Mouse (Mus musculus) stomach, embryonic 14.5 days (tissue): ENCODE measurements around the gene Tgm1. TPM values are rescaled to one million over a fixed set of nuclear protein-coding genes. Genes with fewer than 3 reads are reported as not detected.

ENCODE experiments used
- ATAC-seq: fragments of 200-750 bp; cut with Nextera tagmentation; 2 replicates; pipeline ENCODE4 v1.8.0; 2017; ENCODE audit warnings: low read depth, moderate TSS enrichment; ENCODE audit not compliant: insufficient number of reproducible peaks, insufficient read depth, low FRiP score
- H3K27ac ChIP-seq: fragments of 300-500 bp; sonication (generic); 2 replicates; pipeline ENCODE4 v1.5.1; 2014; ENCODE audit warnings: mild to moderate bottlenecking, low read length, moderate library complexity, mixed read lengths
- H3K27me3 ChIP-seq: fragments of 300-500 bp; sonication (generic); 2 replicates; pipeline ENCODE4 v1.6.1; 2014; ENCODE audit warnings: low read length, control low read depth, mixed read lengths; ENCODE audit not compliant: control insufficient read depth, insufficient read depth
- H3K36me3 ChIP-seq: fragments of 300-500 bp; sonication (generic); 2 replicates; pipeline ENCODE4 v1.6.1; 2014; ENCODE audit warnings: mild to moderate bottlenecking, control low read depth, low read length, moderate library complexity, mixed read lengths; ENCODE audit not compliant: control insufficient read depth, insufficient read depth
- H3K4me1 ChIP-seq: fragments of 300-500 bp; sonication (generic); 2 replicates; pipeline ENCODE4 v1.6.1; 2014; ENCODE audit warnings: low read length, control low read depth, mixed read lengths; ENCODE audit not compliant: control insufficient read depth, insufficient read depth
- H3K4me2 ChIP-seq: fragments of 300-500 bp; sonication (generic); replicated peaks from 2 replicates; pipeline ENCODE4 v1.6.1; 2014; ENCODE audit warnings: low read depth, low read length, control low read depth
- H3K4me3 ChIP-seq: fragments of 300-500 bp; sonication (generic); 2 replicates; pipeline ENCODE4 v1.5.1; 2014; ENCODE audit warnings: low read depth, low read length, control low read depth
- H3K9ac ChIP-seq: fragments of 300-500 bp; sonication (generic); replicated peaks from 2 replicates; pipeline ENCODE4 v1.6.1; 2014; ENCODE audit warnings: low read depth, mild to moderate bottlenecking, control low read depth, low read length, moderate library complexity, mixed read lengths
- H3K9me3 ChIP-seq: fragments of 300-500 bp; sonication (generic); 2 replicates; pipeline ENCODE4 v1.6.1; 2016; ENCODE audit warnings: low read depth, low read length, control low read depth; ENCODE audit not compliant: control insufficient read depth
- WGBS: fragments of 180-500 bp; shearing (Covaris S2); extraction: QIAGEN DNeasy Blood & Tissue Kit; methylation state at CpG from one replicate; pipeline ENCODE4 v1.1.7; 2014; 5-methylcytosine and 5-hydroxymethylcytosine counted together
- polyA plus RNA-seq: library from polyadenylated mRNA; unstranded; fragments of >200 nt; fragmentation: Nextera tagmentation; extraction: Ambion mirVana; gene quantifications from 2 replicates; pipeline ENCODE4 v1.2.1, GENCODE M21; 2014

The Tgm1 gene
- polyA plus RNA-seq, 1 experiment from 2014 or later, result 21.3 TPM

- no peak for ATAC-seq
- no peaks in the 10 kb centered on the region for H3K9me3 ChIP-seq
- no peaks in the 10 kb centered on the region for H3K27me3 ChIP-seq
- peak overlapping the region; percentile 97; the same call in 1 of the 2 replicates for H3K4me2 ChIP-seq
- 89% methylated on average over 10 of the region's 10 CpGs for WGBS
- H3K4me1 ChIP-seq, result peaks cover 17% of the 10 kb centered on the region; the same call in 1 of the 2 replicates
- H3K4me3 ChIP-seq, result no peak overlapping the region; the same call in 1 of the 2 replicates
- peaks cover 16% of the 10 kb centered on the region for H3K36me3 ChIP-seq
- H3K9ac ChIP-seq, result no peak overlapping the region
- no peak overlapping the region for H3K27ac ChIP-seq
Measured at GRCm38 (mm10) chr14:55747051-55747847, 33.5 kb upstream of the Tgm1 start.

- Histone ChIP-seq H3K4me2 (peak overlapping the region; percentile 97), H3K9ac (peak overlapping the region; percentile 63), H3K9me3 (no peaks in the 10 kb centered on the region), H3K4me1 (peaks cover 17% of the 10 kb centered on the region; the same call in 1 of the 2 replicates), H3K4me3 (peak overlapping the region; percentile 85), H3K36me3 (peaks cover 12% of the 10 kb centered on the region), H3K27me3 (no peaks in the 10 kb centered on the region), H3K27ac (0 out of 2 replicates have a peak overlapping the region, but pooled peaks have one; percentile 18)
- WGBS, result 0% methylated on average over 31 of the region's 31 CpGs
- ATAC-seq, result peak; percentile 11; the same call in 1 of the 2 replicates
Measured at GRCm38 (mm10) chr14:55745861-55746237, 32.1 kb upstream of the Tgm1 start.

- Histone ChIP-seq H3K4me1 (peaks cover 17% of the 10 kb centered on the region; the same call in 1 of the 2 replicates), H3K36me3 (peaks cover 14% of the 10 kb centered on the region; the same call in 1 of the 2 replicates), H3K9ac (peak within 1 kb of the TSS; percentile 63), H3K4me2 (peak within 1 kb of the TSS; percentile 97), H3K27ac (0 out of 2 replicates have a peak within 1 kb of the TSS, but pooled peaks have one; percentile 18), H3K27me3 (no peaks in the 10 kb centered on the region), H3K4me3 (peak within 1 kb of the TSS; percentile 85), H3K9me3 (no peaks in the 10 kb centered on the region)
- 2% methylated on average over 48 of the region's 48 CpGs for WGBS
- peak; percentile 77; the same call in 1 of the 2 replicates for ATAC-seq
Measured at GRCm38 (mm10) chr14:55745180-55745860, 31.6 kb upstream of the Tgm1 start, which contains the start of the genes Dhrs1 and Nop9. Gene Dhrs1, minus strand, starts transcription at chr14:55745690. Gene Nop9, plus strand, starts transcription at chr14:55745693.

- Histone ChIP-seq H3K4me2 (peak overlapping the region; percentile 11), H3K4me1 (peaks cover 17% of the 10 kb centered on the region; the same call in 1 of the 2 replicates), H3K9me3 (no peaks in the 10 kb centered on the region), H3K9ac (no peak overlapping the region), H3K36me3 (peaks cover 25% of the 10 kb centered on the region; the same call in 1 of the 2 replicates), H3K27me3 (no peaks in the 10 kb centered on the region), H3K27ac (no peak overlapping the region), H3K4me3 (no peak overlapping the region)
- WGBS, result 20% methylated on average over 10 of the region's 10 CpGs
- peak; percentile 75 for ATAC-seq
Measured at GRCm38 (mm10) chr14:55743711-55744110, 30.0 kb upstream of the Tgm1 start.

- Histone ChIP-seq H3K9me3 (no peaks in the 10 kb centered on the region), H3K27ac (no peak overlapping the region), H3K27me3 (no peaks in the 10 kb centered on the region), H3K36me3 (peaks cover 28% of the 10 kb centered on the region; the same call in 1 of the 2 replicates), H3K4me1 (no peaks in the 10 kb centered on the region), H3K9ac (no peak overlapping the region), H3K4me2 (no peak overlapping the region), H3K4me3 (no peak overlapping the region)
- ATAC-seq, result no peak
- 84% methylated on average over 9 of the region's 9 CpGs for WGBS
Measured at GRCm38 (mm10) chr14:55737086-55737687, 23.5 kb upstream of the Tgm1 start.

- Histone ChIP-seq H3K9ac (no peak overlapping the region), H3K9me3 (no peaks in the 10 kb centered on the region), H3K4me1 (no peaks in the 10 kb centered on the region), H3K27me3 (no peaks in the 10 kb centered on the region), H3K4me2 (no peak overlapping the region), H3K27ac (no peak overlapping the region), H3K4me3 (no peak overlapping the region), H3K36me3 (peaks cover 22% of the 10 kb centered on the region; the same call in 1 of the 2 replicates)
- ATAC-seq, result no peak
- 78% methylated on average over 4 of the region's 4 CpGs for WGBS
Measured at GRCm38 (mm10) chr14:55735758-55736157, 22.0 kb upstream of the Tgm1 start.

- H3K4me1 ChIP-seq, result no peaks in the 10 kb centered on the region
- no peak for ATAC-seq
- H3K4me3 ChIP-seq, result no peak overlapping the region
- peaks cover 18% of the 10 kb centered on the region; the same call in 1 of the 2 replicates for H3K36me3 ChIP-seq
- no peak overlapping the region for H3K4me2 ChIP-seq
- no peak overlapping the region for H3K27ac ChIP-seq
- no peaks in the 10 kb centered on the region for H3K9me3 ChIP-seq
- no peaks in the 10 kb centered on the region for H3K27me3 ChIP-seq
- WGBS, result 23% methylated on average over 3 of the region's 3 CpGs
- H3K9ac ChIP-seq, result no peak overlapping the region
Measured at GRCm38 (mm10) chr14:55735334-55735733, 21.6 kb upstream of the Tgm1 start.

GRCm38 (mm10) chr14:55734869-55735268 lies 21.1 kb upstream of the Tgm1 start:
- Histone ChIP-seq H3K9ac (no peak overlapping the region), H3K4me3 (no peak overlapping the region), H3K4me2 (no peak overlapping the region), H3K9me3 (no peaks in the 10 kb centered on the region), H3K4me1 (no peaks in the 10 kb centered on the region), H3K36me3 (peaks cover 13% of the 10 kb centered on the region; the same call in 1 of the 2 replicates), H3K27ac (no peak overlapping the region), H3K27me3 (no peaks in the 10 kb centered on the region)
- WGBS, result 64% methylated on average over 7 of the region's 7 CpGs
- ATAC-seq, result no peak
